Mouse (Mus musculus) CH12.LX (cell line): ENCODE data around the gene Ms4a14.
"Not testable (repeated sequence)": the region's sequence is repeated elsewhere in the genome, so short reads cannot be mapped to it uniquely, and the experiment has no call there.

Source experiments
- BHLHE40 ChIP-seq: IDR thresholded peaks from 2 replicates; pipeline ENCODE4 v1.6.1; 2011; ENCODE audit warnings: mild to moderate bottlenecking, low read depth, low read length, improper control_type of control experiment
- CHD1 ChIP-seq: IDR thresholded peaks from 2 replicates; pipeline ENCODE4 v1.6.1; 2012; ENCODE audit warnings: low read depth, low read length, improper control_type of control experiment, inconsistent platforms
- CTCF ChIP-seq, 2 experiments: IDR thresholded peaks in 1 of 2; conservative IDR thresholded peaks in 1 of 2; 2 replicates each; pipeline ENCODE4 v1.5.1; 2011 to 2012; ENCODE audit warnings: low read depth in 2 of 2, low read length in 2 of 2, improper control_type of control experiment in 1 of 2, inconsistent platforms in 1 of 2, mild to moderate bottlenecking in 1 of 2, moderate library complexity in 1 of 2
- E2F4 ChIP-seq: IDR thresholded peaks from 2 replicates; pipeline ENCODE4 v1.6.1; 2011; ENCODE audit warnings: low read depth, low read length, improper control_type of control experiment; ENCODE audit not compliant: insufficient replicate concordance
- EP300 ChIP-seq: IDR thresholded peaks from 2 replicates; pipeline ENCODE4 v1.6.1; 2011; ENCODE audit warnings: low read length, improper control_type of control experiment
- GABPA ChIP-seq: IDR thresholded peaks from 2 replicates; pipeline ENCODE4 v1.6.1; 2012; ENCODE audit warnings: low read depth, low read length, improper control_type of control experiment, inconsistent platforms; ENCODE audit not compliant: insufficient replicate concordance
- HCFC1 ChIP-seq: IDR thresholded peaks from 2 replicates; pipeline ENCODE4 v1.6.1; 2012; ENCODE audit warnings: low read depth, mild to moderate bottlenecking, inconsistent platforms, low read length, improper control_type of control experiment
- MAFK ChIP-seq: IDR thresholded peaks from 2 replicates; pipeline ENCODE4 v1.6.1; 2011; ENCODE audit warnings: low read length, improper control_type of control experiment; ENCODE audit not compliant: insufficient replicate concordance
- MYC ChIP-seq: IDR thresholded peaks from 2 replicates; pipeline ENCODE4 v1.6.1; 2011; ENCODE audit warnings: low read depth, mild to moderate bottlenecking, improper control_type of control experiment, low read length
- POLR2AphosphoS2 ChIP-seq: IDR thresholded peaks from 2 replicates; pipeline ENCODE4 v1.6.1; 2011; ENCODE audit warnings: low read depth, low read length, improper control_type of control experiment
- ZC3H11A ChIP-seq: IDR thresholded peaks from 2 replicates; pipeline ENCODE4 v1.6.1; 2012; ENCODE audit warnings: low read depth, mild to moderate bottlenecking, inconsistent platforms, low read length, improper control_type of control experiment
- ZMIZ1 ChIP-seq: IDR thresholded peaks from 2 replicates; pipeline ENCODE4 v1.6.1; 2012; ENCODE audit warnings: low read depth, mild to moderate bottlenecking, inconsistent platforms, low read length, improper control_type of control experiment
- ZNF384 ChIP-seq: IDR thresholded peaks from 2 replicates; pipeline ENCODE4 v1.6.1; 2012; ENCODE audit warnings: low read depth, low read length, improper control_type of control experiment, inconsistent platforms

- not testable (repeated sequence) for TF ChIP-seq GABPA; CTCF (conservative IDR thresholded peaks at IDR 0.05 in 1 of 2, IDR thresholded peaks at IDR 0.05 in 1 of 2; ENCODE audit: low read depth in 2 of 2, low read length in 2 of 2); ZC3H11A; MYC; POLR2AphosphoS2; ZMIZ1; BHLHE40; E2F4
- TF ChIP-seq CHD1 (peak; percentile 30; the same call in 1 of the 2 replicates), MAFK (peak; percentile 38; the same call in 1 of the 2 replicates), ZNF384 (peak; percentile 96), EP300 (0 out of 2 replicates have a peak, but pooled peaks have one; percentile 33), HCFC1 (0 out of 2 replicates have a peak, but pooled peaks have one; percentile 12)
These were observed 51.3 kb downstream of the Ms4a14 start for GRCm38 (mm10) chr19:11262932-11263331.
